ENCODE assay signal across 20 mouse cellular contexts in the genomic region with DNA sequence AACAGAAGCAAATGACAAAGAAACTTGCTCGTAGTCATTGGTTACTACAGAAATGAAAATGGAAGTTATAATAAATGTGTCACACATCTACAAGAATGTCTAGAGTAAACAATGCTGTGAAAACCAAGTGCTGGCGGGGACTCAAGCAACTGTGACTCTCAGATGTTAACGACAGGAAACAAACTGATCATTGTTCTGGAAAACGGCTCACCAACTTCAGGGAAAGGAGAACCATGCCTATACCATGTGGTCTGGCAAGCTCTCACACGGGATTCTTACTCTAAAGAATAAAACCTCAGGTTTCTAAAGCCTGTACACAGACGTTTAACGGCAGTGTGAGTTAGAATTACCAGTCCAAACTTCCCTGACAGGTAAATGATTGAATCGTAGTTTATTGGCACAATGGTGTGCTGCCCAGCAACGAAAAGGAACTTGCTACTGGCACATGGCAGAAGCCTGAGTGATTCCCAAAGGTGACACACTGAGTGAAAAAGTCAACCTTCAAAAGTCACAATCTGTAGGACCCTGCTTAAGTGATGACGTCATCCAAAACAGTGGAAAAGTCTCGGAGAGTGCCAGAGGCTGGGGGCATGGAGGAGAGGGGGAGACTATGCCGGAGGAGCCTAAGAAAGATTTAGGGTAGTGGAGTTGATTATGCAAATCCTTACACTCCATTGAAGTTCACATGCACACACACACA. TPM values are rescaled to one million over a fixed set of nuclear protein-coding genes. Genes with fewer than 3 reads are reported as not detected.
A peak's percentile ranks its signal among the peaks of the same experiment; 100 is the strongest.
DNase-seq lines count a peak whose midpoint lies in the region; ATAC-seq and TF ChIP-seq lines count a peak whose summit lies in the region.
"Had no signal": no experiment of that assay in that cellular context is flagged by ENCODE, and none has a peak within 500 bp of the region (broad histone marks: within the 10 kb centered on the region; RNA-seq: fewer than 3 reads in every experiment).

No protein-coding gene starts in this region.

- no peak overlapping the region for H3K27ac ChIP-seq in intestine, embryonic 14.5 days (ENCODE audit: low read depth)
- no peak overlapping the region for H3K27ac ChIP-seq in intestine, embryonic 16.5 days (ENCODE audit: low read length)
- H3K27ac ChIP-seq in hindbrain, postnatal 0 days, result no peak overlapping the region
- H3K27ac ChIP-seq: embryonic facial prominence, embryonic 12.5 days; forebrain, embryonic 15.5 days; liver, embryonic 13.5 days; midbrain, embryonic 15.5 days had no signal

- H3K4me1 ChIP-seq in intestine, embryonic 14.5 days (replicated peaks; ENCODE audit: control insufficient read depth, insufficient read depth, low read length), result peaks cover 7% of the 10 kb centered on the region; the same call in 1 of the 2 replicates
- no peaks in the 10 kb centered on the region; the same call in 1 of the 2 replicates for H3K4me1 ChIP-seq in intestine, embryonic 16.5 days (ENCODE audit: control insufficient read depth, insufficient read depth, low read length)
- no peaks in the 10 kb centered on the region for H3K4me1 ChIP-seq in hindbrain, postnatal 0 days (ENCODE audit: insufficient read depth, low read length)
- H3K4me1 ChIP-seq: embryonic facial prominence, embryonic 12.5 days; forebrain, embryonic 15.5 days; liver, embryonic 13.5 days; midbrain, embryonic 15.5 days had no signal

- H3K9ac ChIP-seq in intestine, embryonic 14.5 days (ENCODE audit: low read length), result no peak overlapping the region
- H3K9ac ChIP-seq in intestine, embryonic 16.5 days (ENCODE audit: low read depth, low read length), result no peak overlapping the region
- no peak overlapping the region for H3K9ac ChIP-seq in hindbrain, postnatal 0 days (replicated peaks; ENCODE audit: low read length)
- H3K9ac ChIP-seq: embryonic facial prominence, embryonic 12.5 days; forebrain, embryonic 15.5 days; liver, embryonic 13.5 days; midbrain, embryonic 15.5 days had no signal

- DNase-seq in intestine, embryonic 14.5 days (ENCODE audit: low spot score), result no peak
- DNase-seq in embryo, embryonic 10.5 days (ENCODE audit: low spot score), result peak; percentile 10
- peak; percentile 36 to 60 for DNase-seq in kidney, postnatal 4 days
- DNase-seq in lung, postnatal 4 days, result peak; percentile 58 to 61
- no peak for DNase-seq in hindbrain, postnatal 0 days (ENCODE audit: low spot score)
- no peak for DNase-seq in cerebellum, adult 9-10 months
- DNase-seq: adrenal gland, postnatal 10 days; cerebellum, adult 11 months; heart, postnatal 14 days; liver, embryonic 13.5 days; thymus, postnatal 25 days had no signal

- H3K36me3 ChIP-seq in intestine, embryonic 14.5 days (ENCODE audit: control insufficient read depth, insufficient read depth, low read length), result no peaks in the 10 kb centered on the region
- H3K36me3 ChIP-seq in intestine, embryonic 16.5 days (ENCODE audit: control insufficient read depth, insufficient read depth, low read length), result no peaks in the 10 kb centered on the region
- no peaks in the 10 kb centered on the region for H3K36me3 ChIP-seq in hindbrain, postnatal 0 days (ENCODE audit: insufficient read depth, low read length)
- H3K36me3 ChIP-seq: embryonic facial prominence, embryonic 12.5 days; forebrain, embryonic 15.5 days; liver, embryonic 13.5 days; midbrain, embryonic 15.5 days had no signal

- 0 out of 2 replicates have a peak overlapping the region, but pooled peaks have one; percentile 13 for H3K4me2 ChIP-seq in intestine, embryonic 14.5 days (ENCODE audit: low read length)
- no peak overlapping the region; the same call in 1 of the 2 replicates for H3K4me2 ChIP-seq in intestine, embryonic 16.5 days (ENCODE audit: low read depth, low read length)
- no peak overlapping the region for H3K4me2 ChIP-seq in hindbrain, postnatal 0 days (ENCODE audit: low read depth, low read length)
- H3K4me2 ChIP-seq: embryonic facial prominence, embryonic 12.5 days; forebrain, embryonic 15.5 days; liver, embryonic 13.5 days; midbrain, embryonic 15.5 days had no signal

- H3K9me3 ChIP-seq in intestine, embryonic 14.5 days (ENCODE audit: control insufficient read depth, low read length), result no peaks in the 10 kb centered on the region
- no peaks in the 10 kb centered on the region for H3K9me3 ChIP-seq in intestine, embryonic 16.5 days (ENCODE audit: control insufficient read depth, low read length)
- H3K9me3 ChIP-seq in hindbrain, postnatal 0 days (ENCODE audit: low read length), result no peaks in the 10 kb centered on the region
- H3K9me3 ChIP-seq: embryonic facial prominence, embryonic 12.5 days; forebrain, embryonic 15.5 days; liver, embryonic 13.5 days; midbrain, embryonic 15.5 days had no signal

- ATAC-seq in intestine, embryonic 14.5 days (replicated peaks; ENCODE audit: low FRiP score, low TSS enrichment, low read depth), result peak; percentile 27; the same call in 1 of the 2 replicates
- ATAC-seq in intestine, embryonic 16.5 days, result no peak; the same call in 1 of the 2 replicates
- ATAC-seq in hindbrain, postnatal 0 days, result no peak
- no peak for ATAC-seq in CD4-positive, CD25-positive, alpha-beta regulatory T cell, adult 4 months
- ATAC-seq: forebrain, embryonic 15.5 days; inflammation-experienced regulatory T-cells, adult 6 months; midbrain, embryonic 15.5 days had no signal

- TF ChIP-seq CTCF in hindbrain, postnatal 0 days (IDR thresholded peaks at IDR 0.05; ENCODE audit: low read depth), result no peak

- WGBS in intestine, embryonic 14.5 days, result 29% methylated on average over 12 of the region's 12 CpGs
- 24% methylated on average over 12 of the region's 12 CpGs for WGBS in intestine, embryonic 16.5 days
- WGBS in hindbrain, postnatal 0 days, result 34% methylated on average over 12 of the region's 12 CpGs

- H3K27me3 ChIP-seq in intestine, embryonic 14.5 days (replicated peaks; ENCODE audit: control insufficient read depth, insufficient read depth, low read length), result no peaks in the 10 kb centered on the region
- H3K27me3 ChIP-seq in intestine, embryonic 16.5 days (replicated peaks; ENCODE audit: control insufficient read depth, insufficient read depth, low read length), result no peaks in the 10 kb centered on the region
- no peaks in the 10 kb centered on the region for H3K27me3 ChIP-seq in hindbrain, postnatal 0 days (ENCODE audit: insufficient read depth, low read length)
- H3K27me3 ChIP-seq: embryonic facial prominence, embryonic 12.5 days; forebrain, embryonic 15.5 days; liver, embryonic 13.5 days; midbrain, embryonic 15.5 days had no signal

- no peak overlapping the region for H3K4me3 ChIP-seq in intestine, embryonic 14.5 days (ENCODE audit: low read depth, low read length)
- no peak overlapping the region for H3K4me3 ChIP-seq in intestine, embryonic 16.5 days (ENCODE audit: low read length)
- no peak overlapping the region for H3K4me3 ChIP-seq in hindbrain, postnatal 0 days (ENCODE audit: low read length)
- H3K4me3 ChIP-seq: embryonic facial prominence, embryonic 12.5 days; forebrain, embryonic 15.5 days; liver, embryonic 13.5 days; midbrain, embryonic 15.5 days had no signal

RNA-seq across cellular contexts. Expression of a gene that starts 30.5 kb away (rescaled TPM):
- polyA plus RNA-seq in intestine, embryonic 14.5 days (2014; fragmentation: Nextera tagmentation; extraction: Ambion mirVana), result not detected in 2 replicates
- polyA plus RNA-seq in intestine, embryonic 16.5 days (2015; fragmentation: Nextera tagmentation; extraction: Ambion mirVana), result 0.12 TPM in 1 of 2 replicates, not detected in the other
- total RNA-seq in hindbrain, postnatal 0 days (2014; rRNA removed), result 0.16 TPM in 1 of 2 replicates, not detected in the other
- 0.18 TPM in 1 of 2 replicates, not detected in the other for polyA plus RNA-seq in hindbrain, postnatal 0 days (2015; fragmentation: Nextera tagmentation; extraction: Ambion mirVana)
- polyA plus RNA-seq in CD4-positive, CD25-positive, alpha-beta regulatory T cell, adult 4 months (2017; shearing (Covaris generic)), result not detected
- total RNA-seq: left cerebral cortex, adult 8-10 months had no signal
- polyA plus RNA-seq: forebrain, embryonic 15.5 days; inflammation-experienced regulatory T-cells, adult 6 months; liver, embryonic 13.5 days; midbrain, embryonic 15.5 days; neural tube, embryonic 14.5 days had no signal

RNA-seq across cellular contexts. Expression of a gene that starts 54.1 kb away (rescaled TPM):
- 0.26 and 0.51 TPM in 2 replicates for polyA plus RNA-seq in intestine, embryonic 14.5 days (2014; fragmentation: Nextera tagmentation; extraction: Ambion mirVana)
- 0.11 and 0.26 TPM in 2 replicates for polyA plus RNA-seq in intestine, embryonic 16.5 days (2015; fragmentation: Nextera tagmentation; extraction: Ambion mirVana)
- total RNA-seq in hindbrain, postnatal 0 days (2014; rRNA removed), result not detected in 2 replicates
- polyA plus RNA-seq in hindbrain, postnatal 0 days (2015; fragmentation: Nextera tagmentation; extraction: Ambion mirVana), result 0.20 TPM in 1 of 2 replicates, not detected in the other
- polyA plus RNA-seq in CD4-positive, CD25-positive, alpha-beta regulatory T cell, adult 4 months (2017; shearing (Covaris generic)), result not detected
- total RNA-seq: adrenal gland, postnatal 10 days; heart, postnatal 14 days; left cerebral cortex, adult 8-10 months had no signal
- polyA plus RNA-seq: embryonic facial prominence, embryonic 12.5 days; forebrain, embryonic 15.5 days; gonadal fat pad, adult 2 months; inflammation-experienced regulatory T-cells, adult 6 months; liver, embryonic 13.5 days; midbrain, embryonic 15.5 days; neural tube, embryonic 14.5 days had no signal

RNA-seq across cellular contexts. Expression of a gene that starts 57.6 kb away (rescaled TPM):
- 2.7 and 3.6 TPM in 2 replicates for polyA plus RNA-seq in intestine, embryonic 14.5 days (2014; fragmentation: Nextera tagmentation; extraction: Ambion mirVana)
- 4.4 and 5.6 TPM in 2 replicates for polyA plus RNA-seq in intestine, embryonic 16.5 days (2015; fragmentation: Nextera tagmentation; extraction: Ambion mirVana)
- total RNA-seq in hindbrain, postnatal 0 days (2014; rRNA removed), result 0.04 TPM in 1 of 2 replicates, not detected in the other
- polyA plus RNA-seq in hindbrain, postnatal 0 days (2015; fragmentation: Nextera tagmentation; extraction: Ambion mirVana), result 0.09 TPM in 1 of 2 replicates, not detected in the other
- polyA plus RNA-seq in CD4-positive, CD25-positive, alpha-beta regulatory T cell, adult 4 months (2017; shearing (Covaris generic)), result not detected
- total RNA-seq: heart, postnatal 14 days had no signal
- polyA plus RNA-seq: inflammation-experienced regulatory T-cells, adult 6 months; neural tube, embryonic 14.5 days had no signal

Comparison
In these comparisons a context has a peak if more than half of its experiments do, and no peak if none do; other contexts are left out.
1. DNase-seq: peak in embryo, embryonic 10.5 days (single experiment), kidney, postnatal 4 days (2 of 2) and lung, postnatal 4 days (2 of 2); none in intestine, embryonic 14.5 days (single experiment), hindbrain, postnatal 0 days (single experiment) and cerebellum, adult 9-10 months (single experiment).